Mouse (Mus musculus): ENCODE measurements around the gene Lonp2. TPM values are rescaled to one million over a fixed set of nuclear protein-coding genes. Genes with fewer than 3 reads are reported as not detected.

The Lonp2 gene
- total RNA-seq, 2 experiments from 2014 or later, result 59.3 to 68.4 TPM

DNA sequence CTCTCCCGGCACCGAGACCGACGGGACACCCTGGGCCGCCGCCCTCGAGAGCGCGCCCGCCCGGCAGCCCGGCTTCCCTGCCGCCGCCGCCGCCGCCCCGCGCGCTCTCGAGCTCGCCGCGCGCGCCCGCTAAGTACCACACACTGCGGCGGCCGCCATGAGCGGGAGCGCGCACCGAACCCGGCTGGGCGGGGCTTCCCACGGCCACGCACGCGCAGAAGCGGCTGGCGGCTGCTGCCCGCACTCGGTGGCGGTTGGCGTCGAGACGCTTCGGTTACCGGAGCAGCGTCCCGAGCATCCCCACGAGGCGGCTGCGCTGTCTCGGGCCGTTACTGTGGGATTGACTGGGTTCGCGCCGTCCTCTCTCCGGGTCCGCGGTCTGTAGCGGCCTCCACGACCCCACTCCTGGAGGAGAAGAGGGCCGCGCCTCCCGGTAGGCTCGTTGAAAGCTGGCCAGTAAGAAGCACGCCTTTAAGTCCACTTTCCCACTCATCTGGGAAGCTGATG lies 122.1 kb downstream of the Lonp2 start:
- DNase-seq (ENCODE audit: low spot score in 2 of 2), result peak; percentile 93 to 95

DNA sequence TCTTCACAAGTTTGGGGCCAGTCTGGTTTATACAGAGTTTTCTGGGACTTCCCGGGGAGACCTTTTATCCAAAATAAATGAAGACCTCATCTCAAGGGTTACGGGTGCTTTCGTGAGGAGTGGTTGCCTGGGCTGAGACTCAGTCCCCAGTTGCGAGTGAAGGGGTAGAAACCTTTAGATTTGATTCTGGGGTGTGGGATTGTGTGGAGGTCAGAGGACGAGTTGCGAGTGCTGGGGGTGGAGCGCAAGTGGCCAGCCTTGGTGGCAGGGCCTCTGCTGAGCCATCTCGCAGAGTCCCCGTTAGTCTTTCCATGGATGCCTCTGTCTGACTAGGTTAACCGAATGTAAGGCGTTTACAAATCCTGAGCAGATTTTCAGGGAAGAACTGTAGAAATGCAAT lies 122.7 kb downstream of the Lonp2 start:
- DNase-seq (ENCODE audit: low spot score in 2 of 2), result no peak

DNA sequence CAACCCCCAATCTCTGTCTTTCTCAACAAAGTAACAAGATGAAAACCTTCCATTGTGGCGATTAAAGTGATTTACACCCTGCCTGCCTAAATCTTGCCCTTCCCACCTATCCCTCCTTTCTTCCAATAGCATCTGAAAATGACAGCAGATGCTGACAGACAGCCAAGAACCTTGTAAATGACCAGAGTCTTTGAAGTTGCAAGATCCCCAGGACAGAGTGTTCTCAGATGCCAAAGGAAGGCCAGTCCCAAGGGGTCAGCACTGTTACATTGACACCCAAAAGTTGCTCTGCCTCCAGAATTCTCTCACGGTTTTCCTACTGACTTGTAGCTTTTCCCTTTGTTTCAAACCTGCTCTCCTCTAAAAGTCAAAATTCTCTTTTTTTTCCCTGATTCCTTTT lies 126.0 kb downstream of the Lonp2 start:
- DNase-seq (ENCODE audit: low spot score in 2 of 2), result no peak

DNA sequence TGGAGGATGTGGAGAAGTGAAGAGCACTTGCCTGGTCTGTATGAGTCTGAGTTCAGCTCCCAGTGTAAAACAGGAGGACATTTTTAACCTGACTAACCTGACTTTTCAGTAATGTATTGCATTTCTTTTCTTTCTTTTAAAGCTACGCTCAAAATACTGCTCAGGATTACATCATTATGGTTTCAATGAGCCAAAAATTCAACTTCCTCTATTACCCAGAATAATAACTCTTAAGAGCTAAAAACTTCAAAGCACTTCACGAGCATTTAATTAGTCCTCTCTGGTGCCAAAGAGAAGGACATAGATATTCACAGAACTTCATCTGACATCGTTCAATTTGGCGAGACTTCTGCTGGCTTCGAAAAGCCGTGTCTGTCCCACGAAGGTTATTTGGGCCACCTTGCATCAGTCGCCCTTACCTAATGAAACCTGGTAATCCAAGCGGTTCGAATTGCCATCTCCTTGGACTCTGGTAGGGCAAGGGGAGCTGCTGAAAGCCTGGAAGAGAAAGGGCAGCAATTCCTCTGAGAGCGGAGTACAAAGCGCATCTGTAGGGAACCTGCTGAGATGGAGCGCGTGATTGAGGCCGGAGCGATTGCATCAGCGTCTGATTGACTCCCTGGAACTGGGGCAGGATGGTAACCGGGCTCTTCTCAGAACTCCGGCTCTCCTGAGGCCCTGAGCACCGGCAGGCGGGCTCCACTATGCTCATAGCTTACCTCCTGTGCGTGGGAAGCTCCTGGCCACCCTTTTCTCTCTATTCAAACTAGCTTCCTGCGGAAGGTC lies 133.3 kb downstream of the Lonp2 start:
- DNase-seq (ENCODE audit: low spot score in 2 of 2), result peak in 1 of 2 experiments; percentile 26

DNA sequence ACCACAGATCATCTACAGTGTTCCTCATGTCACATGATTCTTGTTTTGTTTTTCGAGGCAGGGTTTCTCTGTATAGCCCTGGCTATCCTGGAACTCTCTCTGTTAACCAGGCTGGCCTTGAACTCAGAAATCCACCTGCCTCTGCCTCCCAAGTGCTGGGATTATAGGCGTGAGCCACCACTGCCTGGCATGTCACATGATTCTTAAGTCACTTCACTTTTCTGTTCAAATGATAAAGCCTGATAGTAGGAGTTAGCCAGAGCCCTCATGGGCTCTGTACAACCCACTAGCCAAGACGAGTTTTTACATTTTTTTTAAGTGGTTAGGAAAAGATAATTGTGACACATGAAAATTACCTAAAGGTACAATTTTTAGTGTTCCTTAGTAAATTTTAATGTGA lies 134.8 kb downstream of the Lonp2 start:
- no peak for DNase-seq (ENCODE audit: low spot score in 2 of 2)

DNA sequence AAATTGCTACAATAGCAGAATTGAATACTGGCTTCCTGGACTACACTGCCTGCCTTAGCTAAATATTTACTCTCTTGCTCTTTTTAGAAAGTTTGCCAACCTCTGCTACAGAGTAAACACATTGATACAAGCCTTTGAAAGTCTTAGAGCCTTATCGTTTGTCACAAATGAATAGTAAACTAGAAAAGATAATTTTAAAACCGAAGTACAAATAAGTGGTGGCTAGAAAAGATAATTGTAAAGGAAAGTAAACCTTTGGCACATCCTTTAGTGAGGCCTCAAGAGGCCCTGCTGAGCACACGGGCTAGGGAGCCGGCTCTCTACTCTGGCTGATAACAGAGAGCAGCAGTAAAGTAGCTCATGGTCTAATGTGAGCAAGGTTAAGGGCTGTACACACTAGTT lies 135.2 kb downstream of the Lonp2 start:
- no peak for DNase-seq (ENCODE audit: low spot score in 2 of 2)

DNA sequence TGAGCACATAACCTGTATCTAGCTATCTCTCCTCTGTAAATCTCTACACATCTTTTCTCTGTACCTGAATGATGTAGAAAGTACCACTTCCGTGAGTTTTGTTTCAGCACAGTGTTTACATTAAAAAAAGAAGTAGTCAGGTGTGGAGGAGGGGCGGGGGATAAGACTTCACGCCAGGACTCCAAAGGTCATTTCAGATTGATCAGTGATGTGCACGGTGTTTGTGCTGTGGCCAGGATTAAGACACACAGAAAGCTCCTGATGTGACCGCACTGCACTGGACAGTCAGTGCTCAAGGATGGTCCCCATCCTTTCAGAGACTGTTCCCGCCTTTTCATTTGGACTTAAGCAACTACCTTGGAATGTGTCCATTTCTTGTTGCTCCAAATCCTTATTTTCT lies 136.9 kb downstream of the Lonp2 start:
- no peak for DNase-seq (ENCODE audit: low spot score in 2 of 2)

DNA sequence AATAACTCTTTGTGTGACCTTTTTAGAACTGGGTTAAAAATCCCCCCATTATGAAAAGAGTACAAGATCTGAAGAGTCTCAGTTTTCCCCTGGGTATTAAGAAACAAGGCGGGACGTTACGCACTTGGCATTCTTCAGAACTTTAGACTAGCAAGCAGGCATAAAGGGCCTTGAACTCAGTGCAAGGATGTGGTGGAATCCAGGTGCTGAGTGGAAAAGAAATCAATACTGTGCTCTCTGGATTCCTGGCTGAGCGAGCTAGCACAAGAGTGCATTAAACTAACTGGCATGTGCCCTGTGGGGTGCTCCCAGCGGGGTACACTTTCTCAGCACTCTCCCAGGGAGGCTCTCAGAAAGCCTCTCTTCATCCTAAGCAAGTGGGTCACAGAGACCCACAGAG lies 139.0 kb downstream of the Lonp2 start:
- no peak for DNase-seq (ENCODE audit: low spot score in 2 of 2)

DNA sequence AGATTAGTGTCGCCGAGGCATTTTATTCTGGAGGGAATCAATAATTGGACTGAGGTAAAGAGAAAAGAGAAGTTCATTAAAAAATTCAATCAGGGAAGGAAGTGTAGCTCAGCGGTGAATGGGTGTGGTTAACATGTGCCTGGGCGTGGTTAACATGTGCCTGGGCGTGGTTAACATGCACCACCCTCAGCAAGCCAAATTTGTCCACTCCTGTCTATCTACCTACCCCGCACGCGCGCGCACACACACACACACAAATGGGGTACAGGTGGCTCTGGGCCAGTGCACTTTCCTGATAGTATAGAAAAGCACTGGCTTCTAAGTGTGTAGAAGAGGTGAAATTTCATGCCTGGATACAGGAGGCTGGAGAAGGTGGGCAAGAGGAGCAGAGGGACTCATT lies 141.3 kb downstream of the Lonp2 start:
- no peak for DNase-seq (ENCODE audit: low spot score in 2 of 2)

DNA sequence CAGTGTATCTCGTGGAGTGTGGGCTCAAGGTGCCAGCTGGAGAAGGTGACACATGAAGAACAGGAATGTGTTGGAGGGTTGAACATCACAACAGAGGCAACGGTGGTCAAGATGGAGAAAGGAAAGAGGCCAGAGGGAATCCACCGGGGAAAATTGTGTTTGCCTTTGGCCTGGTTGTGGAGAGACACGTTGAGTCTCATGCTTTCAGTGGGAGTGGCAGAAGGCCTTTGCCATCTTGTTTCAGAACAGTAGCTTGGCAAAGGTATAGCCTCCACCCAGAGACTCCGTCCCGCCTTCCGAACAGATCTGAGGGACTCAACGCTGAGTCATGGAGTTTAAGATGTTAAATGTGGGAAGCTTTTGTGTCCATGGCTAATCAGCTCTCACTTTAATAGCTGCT lies 141.8 kb downstream of the Lonp2 start:
- no peak for DNase-seq (ENCODE audit: low spot score in 2 of 2)

DNA sequence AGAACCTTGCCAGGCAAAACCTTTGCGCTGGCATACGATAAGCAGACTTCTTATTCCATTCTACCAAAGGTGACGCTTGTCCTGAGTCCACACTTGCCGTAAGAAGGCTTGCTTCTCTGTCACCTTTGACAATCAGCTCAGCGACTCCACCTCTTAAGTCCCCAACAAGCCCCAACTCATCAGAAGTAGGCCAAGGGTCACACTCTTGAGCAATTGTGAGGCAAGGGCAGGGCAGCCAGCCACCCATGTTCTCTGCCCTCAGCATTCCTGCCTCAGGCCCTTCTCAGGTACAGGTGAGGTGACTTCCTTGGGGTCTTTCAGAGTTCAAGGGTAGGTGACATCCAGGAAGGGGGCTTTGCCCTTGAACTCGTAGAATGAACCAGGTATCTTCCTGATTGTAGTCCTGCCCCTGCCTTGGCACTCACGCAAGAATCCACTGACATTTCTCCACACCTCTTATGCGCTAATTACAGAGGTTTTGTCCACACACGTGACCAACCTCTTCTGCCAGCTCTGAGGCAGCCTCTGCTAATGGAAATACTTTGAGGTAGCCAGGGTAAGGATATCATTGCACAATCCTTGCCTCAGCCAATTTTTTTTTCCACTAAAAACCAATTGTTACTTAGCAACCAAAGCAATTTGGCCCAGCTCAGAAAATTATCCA lies 142.8 kb downstream of the Lonp2 start:
- DNase-seq (ENCODE audit: low spot score in 2 of 2), result no peak

DNA sequence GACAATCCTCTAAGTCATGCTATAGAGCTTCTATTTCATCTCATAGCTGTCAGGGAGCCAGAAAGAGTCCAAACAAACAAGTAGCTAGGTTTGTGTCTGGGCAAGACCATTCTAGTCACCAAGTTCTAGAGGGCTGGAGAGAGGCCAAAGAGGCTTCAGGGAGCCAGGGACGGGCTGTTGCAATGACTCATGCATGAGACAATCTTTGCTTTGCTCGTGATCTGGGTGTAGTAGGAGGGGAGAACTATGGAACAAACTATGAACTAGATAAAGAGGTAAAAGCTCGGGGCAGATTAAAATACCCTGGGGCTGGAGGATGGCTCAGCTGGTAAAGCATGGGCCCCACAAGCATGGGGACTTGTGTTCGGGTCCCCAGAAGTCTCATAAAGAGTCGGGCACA lies 144.7 kb downstream of the Lonp2 start:
- no peak for DNase-seq (ENCODE audit: low spot score in 2 of 2)

DNA sequence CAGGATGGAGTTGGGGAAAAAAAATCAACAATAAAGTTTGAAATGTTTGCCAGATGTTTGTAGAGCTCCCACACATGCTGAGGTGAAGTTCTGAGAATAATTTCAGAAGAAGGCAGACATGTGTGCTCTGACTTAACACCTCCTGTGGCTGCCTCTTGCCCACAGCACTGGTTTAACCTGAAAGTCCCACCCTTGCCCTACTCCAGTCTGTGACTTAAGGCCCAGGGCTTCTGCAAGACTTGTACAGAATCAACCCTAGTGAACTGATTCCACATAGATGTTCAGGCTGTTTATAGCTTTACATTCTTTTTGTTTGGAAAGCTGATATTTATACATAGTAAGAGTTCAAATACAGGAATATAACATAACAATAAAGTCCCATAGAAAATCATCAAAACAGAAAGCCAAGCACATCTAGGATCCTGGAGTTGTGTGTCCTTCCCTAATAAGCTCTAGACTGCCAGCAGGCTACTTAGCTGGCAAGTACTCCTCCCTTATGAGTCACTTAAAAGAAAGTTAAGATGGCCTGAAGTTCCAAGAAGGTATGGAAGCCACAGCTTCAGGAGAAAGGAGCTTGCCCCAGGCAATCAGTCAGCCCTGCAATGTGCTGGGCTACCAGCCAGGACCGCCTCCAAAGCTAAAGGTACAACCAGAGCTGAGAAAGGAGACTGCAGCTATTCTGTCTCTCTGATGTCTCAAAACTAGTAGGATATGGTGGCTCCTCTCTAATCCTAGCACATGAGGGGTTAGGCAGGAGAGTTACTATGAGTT lies 146.3 kb downstream of the Lonp2 start:
- DNase-seq (ENCODE audit: low spot score in 2 of 2), result no peak

Small RNA genes lying within 50 kb of the gene (microRNA-seq; reads per million reads assigned to microRNA genes)
- 0 reads per million in 2 experiments for gene Gm44348

Other genes starting within 250 kb of the Lonp2 start
- under 1 TPM; 0.52 to 0.60 TPM for gene Abcc12, start 43.4 kb upstream of the Lonp2 start, total RNA-seq (2021)
- gene Gm10638, start 121.7 kb downstream of the Lonp2 start, total RNA-seq (2021), result 1 to 10 TPM; 3.5 to 5.1 TPM
- gene Siah1a, start 121.9 kb downstream of the Lonp2 start, total RNA-seq (2021), result 10 to 100 TPM; 30.3 to 34.6 TPM